Mouse (Mus musculus): ENCODE results near the gene Fbxo34. TPM values are rescaled to one million over a fixed set of nuclear protein-coding genes. Genes with fewer than 3 reads are reported as not detected.
"Not testable (repeated sequence)": the region's sequence is repeated elsewhere in the genome, so short reads cannot be mapped to it uniquely, and the experiment has no call there.

Gene Fbxo34
- polyA plus RNA-seq, 1 experiment from 2014 or later, result 25.8 TPM

- Histone ChIP-seq H3K9me3 (ENCODE audit: control insufficient read depth, low read length) (no peaks in the 10 kb centered on the region), H3K27ac (ENCODE audit: low read depth, low read length) (no peak overlapping the region), H3K36me3 (ENCODE audit: control insufficient read depth, insufficient read depth, low read length) (peaks cover 58% of the 10 kb centered on the region), H3K9ac (ENCODE audit: low read depth, low read length) (no peak overlapping the region), H3K4me3 (ENCODE audit: low read length) (no peak overlapping the region), H3K4me2 (replicated peaks; ENCODE audit: low read depth, low read length) (no peak overlapping the region), H3K4me1 (ENCODE audit: control insufficient read depth, insufficient read depth, low read length) (no peaks in the 10 kb centered on the region), H3K27me3 (ENCODE audit: control insufficient read depth, insufficient read depth, low read length) (no peaks in the 10 kb centered on the region)
- 94% methylated on average over 6 of the region's 6 CpGs for WGBS
- ATAC-seq (ENCODE audit: low FRiP score, low TSS enrichment), result no peak
Observed at GRCm38 (mm10) chr14:47551668-47552067, 101.4 kb downstream of the Fbxo34 start.

GRCm38 (mm10) chr14:47553380-47553779, 103.2 kb downstream of the Fbxo34 start:
- Histone ChIP-seq H3K36me3 (ENCODE audit: control insufficient read depth, insufficient read depth, low read length) (peaks cover 41% of the 10 kb centered on the region), H3K4me3 (ENCODE audit: low read length) (no peak overlapping the region), H3K27ac (ENCODE audit: low read depth, low read length) (no peak overlapping the region), H3K4me1 (ENCODE audit: control insufficient read depth, insufficient read depth, low read length) (no peaks in the 10 kb centered on the region), H3K9me3 (ENCODE audit: control insufficient read depth, low read length) (no peaks in the 10 kb centered on the region), H3K27me3 (ENCODE audit: control insufficient read depth, insufficient read depth, low read length) (no peaks in the 10 kb centered on the region), H3K9ac (ENCODE audit: low read depth, low read length) (no peak overlapping the region), H3K4me2 (replicated peaks; ENCODE audit: low read depth, low read length) (no peak overlapping the region)
- 95% methylated on average over 2 of the region's 2 CpGs for WGBS
- no peak for ATAC-seq (ENCODE audit: low FRiP score, low TSS enrichment)

GRCm38 (mm10) chr14:47554236-47554635, 104.0 kb downstream of the Fbxo34 start:
- Histone ChIP-seq H3K9ac (ENCODE audit: low read depth, low read length) (no peak overlapping the region), H3K27me3 (ENCODE audit: control insufficient read depth, insufficient read depth, low read length) (no peaks in the 10 kb centered on the region), H3K4me1 (ENCODE audit: control insufficient read depth, insufficient read depth, low read length) (no peaks in the 10 kb centered on the region), H3K4me3 (ENCODE audit: low read length) (no peak overlapping the region), H3K9me3 (ENCODE audit: control insufficient read depth, low read length) (no peaks in the 10 kb centered on the region), H3K27ac (ENCODE audit: low read depth, low read length) (no peak overlapping the region), H3K36me3 (ENCODE audit: control insufficient read depth, insufficient read depth, low read length) (peaks cover 32% of the 10 kb centered on the region), H3K4me2 (replicated peaks; ENCODE audit: low read depth, low read length) (no peak overlapping the region)
- WGBS, result 90% methylated on average over 3 of the region's 4 CpGs
- no peak for ATAC-seq (ENCODE audit: low FRiP score, low TSS enrichment)

- Histone ChIP-seq H3K27ac (ENCODE audit: low read depth, low read length) (no peak overlapping the region), H3K4me1 (ENCODE audit: control insufficient read depth, insufficient read depth, low read length) (no peaks in the 10 kb centered on the region), H3K9me3 (ENCODE audit: control insufficient read depth, low read length) (no peaks in the 10 kb centered on the region), H3K9ac (ENCODE audit: low read depth, low read length) (no peak overlapping the region), H3K36me3 (ENCODE audit: control insufficient read depth, insufficient read depth, low read length) (peaks cover 24% of the 10 kb centered on the region), H3K4me3 (ENCODE audit: low read length) (no peak overlapping the region), H3K27me3 (ENCODE audit: control insufficient read depth, insufficient read depth, low read length) (no peaks in the 10 kb centered on the region), H3K4me2 (replicated peaks; ENCODE audit: low read depth, low read length) (no peak overlapping the region)
- WGBS, result 96% methylated on average over 5 of the region's 5 CpGs
- no peak for ATAC-seq (ENCODE audit: low FRiP score, low TSS enrichment)
Observed at GRCm38 (mm10) chr14:47555225-47555624, 105.0 kb downstream of the Fbxo34 start.

- H3K4me1 ChIP-seq (ENCODE audit: control insufficient read depth, insufficient read depth, low read length), result no peaks in the 10 kb centered on the region
- H3K4me3 ChIP-seq (ENCODE audit: low read length), result no peak overlapping the region
- peaks cover 6% of the 10 kb centered on the region; the same call in 1 of the 2 replicates for H3K36me3 ChIP-seq (ENCODE audit: control insufficient read depth, insufficient read depth, low read length)
- H3K27me3 ChIP-seq (ENCODE audit: control insufficient read depth, insufficient read depth, low read length), result no peaks in the 10 kb centered on the region
- 88% methylated on average over 2 of the region's 2 CpGs for WGBS
- no peaks in the 10 kb centered on the region for H3K9me3 ChIP-seq (ENCODE audit: control insufficient read depth, low read length)
- no peak for ATAC-seq (ENCODE audit: low FRiP score, low TSS enrichment)
- no peak overlapping the region for H3K4me2 ChIP-seq (replicated peaks; ENCODE audit: low read depth, low read length)
- H3K9ac ChIP-seq (ENCODE audit: low read depth, low read length), result no peak overlapping the region
- H3K27ac ChIP-seq (ENCODE audit: low read depth, low read length), result no peak overlapping the region
Observed at GRCm38 (mm10) chr14:47560714-47561113, 110.5 kb downstream of the Fbxo34 start.

- no peak overlapping the region for H3K4me2 ChIP-seq (replicated peaks; ENCODE audit: low read depth, low read length)
- H3K4me1 ChIP-seq (ENCODE audit: control insufficient read depth, insufficient read depth, low read length), result peaks cover 4% of the 10 kb centered on the region; the same call in 1 of the 2 replicates
- no peaks in the 10 kb centered on the region for H3K27me3 ChIP-seq (ENCODE audit: control insufficient read depth, insufficient read depth, low read length)
- H3K27ac ChIP-seq (ENCODE audit: low read depth, low read length), result no peak overlapping the region
- 91% methylated on average over 1 of the region's 1 CpGs for WGBS
- H3K36me3 ChIP-seq (ENCODE audit: control insufficient read depth, insufficient read depth, low read length), result no peaks in the 10 kb centered on the region; the same call in 1 of the 2 replicates
- H3K9ac ChIP-seq (ENCODE audit: low read depth, low read length), result no peak overlapping the region
- no peaks in the 10 kb centered on the region for H3K9me3 ChIP-seq (ENCODE audit: control insufficient read depth, low read length)
- no peak for ATAC-seq (ENCODE audit: low FRiP score, low TSS enrichment)
- no peak overlapping the region for H3K4me3 ChIP-seq (ENCODE audit: low read length)
Observed at GRCm38 (mm10) chr14:47562530-47562929, 112.3 kb downstream of the Fbxo34 start.

- ATAC-seq (ENCODE audit: low FRiP score, low TSS enrichment), result no peak
- Histone ChIP-seq H3K4me2 (replicated peaks; ENCODE audit: low read depth, low read length) (no peak overlapping the region), H3K27ac (ENCODE audit: low read depth, low read length) (no peak overlapping the region), H3K4me1 (ENCODE audit: control insufficient read depth, insufficient read depth, low read length) (peaks cover 4% of the 10 kb centered on the region; the same call in 1 of the 2 replicates), H3K9me3 (ENCODE audit: control insufficient read depth, low read length) (no peaks in the 10 kb centered on the region), H3K27me3 (ENCODE audit: control insufficient read depth, insufficient read depth, low read length) (no peaks in the 10 kb centered on the region), H3K9ac (ENCODE audit: low read depth, low read length) (no peak overlapping the region), H3K36me3 (ENCODE audit: control insufficient read depth, insufficient read depth, low read length) (no peaks in the 10 kb centered on the region; the same call in 1 of the 2 replicates), H3K4me3 (ENCODE audit: low read length) (no peak overlapping the region)
- 86% methylated on average over 4 of the region's 4 CpGs for WGBS
Observed at GRCm38 (mm10) chr14:47563106-47563505, 112.9 kb downstream of the Fbxo34 start.

GRCm38 (mm10) chr14:47567962-47568652, 117.9 kb downstream of the Fbxo34 start:
- Histone ChIP-seq H3K9ac (ENCODE audit: low read depth, low read length) (peak overlapping the region; percentile 77), H3K4me1 (ENCODE audit: control insufficient read depth, insufficient read depth, low read length) (peaks cover 4% of the 10 kb centered on the region; the same call in 1 of the 2 replicates), H3K4me2 (replicated peaks; ENCODE audit: low read depth, low read length) (peak overlapping the region; percentile 71), H3K9me3 (ENCODE audit: control insufficient read depth, low read length) (no peaks in the 10 kb centered on the region), H3K27ac (ENCODE audit: low read depth, low read length) (no peak overlapping the region), H3K27me3 (ENCODE audit: control insufficient read depth, insufficient read depth, low read length) (no peaks in the 10 kb centered on the region), H3K36me3 (ENCODE audit: control insufficient read depth, insufficient read depth, low read length) (no peaks in the 10 kb centered on the region; the same call in 1 of the 2 replicates), H3K4me3 (ENCODE audit: low read length) (peak overlapping the region; percentile 94)
- ATAC-seq (ENCODE audit: low FRiP score, low TSS enrichment), result peak; percentile 100
- under 1% methylated on average over 46 of the region's 46 CpGs for whole genome bisulfite sequencing

GRCm38 (mm10) chr14:47570549-47570948, 120.3 kb downstream of the Fbxo34 start, which contains the start of gene Atg14:
Atg14 (minus strand) TSS chr14:47570649.
- H3K27me3 ChIP-seq (ENCODE audit: control insufficient read depth, insufficient read depth, low read length); H3K4me2 ChIP-seq (replicated peaks; ENCODE audit: low read depth, low read length); H3K4me3 ChIP-seq (ENCODE audit: low read length); H3K4me1 ChIP-seq (ENCODE audit: control insufficient read depth, insufficient read depth, low read length); H3K27ac ChIP-seq (ENCODE audit: low read depth, low read length); ATAC-seq (ENCODE audit: low FRiP score, low TSS enrichment); H3K9ac ChIP-seq (ENCODE audit: low read depth, low read length); H3K9me3 ChIP-seq (ENCODE audit: control insufficient read depth, low read length); H3K36me3 ChIP-seq (ENCODE audit: control insufficient read depth, insufficient read depth, low read length): not testable (repeated sequence)
- WGBS, result 91% methylated on average over 11 of the region's 11 CpGs

Data from kidney, embryonic 14.5 days (tissue).